Mouse (Mus musculus): Measurements from ENCODE around the gene Olfr204. TPM values are rescaled to one million over a fixed set of nuclear protein-coding genes. Genes with fewer than 3 reads are reported as not detected.
"Not testable (repeated sequence)": the region's sequence is repeated elsewhere in the genome, so short reads cannot be mapped to it uniquely, and the experiment has no call there.

The Olfr204 gene
- polyA plus RNA-seq (2012; rRNA removed) (not detected in 2 replicates), polyA plus RNA-seq (2014; fragmentation: Nextera tagmentation; extraction: Ambion mirVana) (not detected in 2 replicates)

GRCm38 (mm10) chr16:59318148-59318547 lies at the start of gene Olfr204:
Gene Olfr204 (minus strand): TSS chr16:59318248.
- Histone ChIP-seq H3K9ac (replicated peaks) (no peak within 1 kb of the TSS), H3K27ac (no peak within 1 kb of the TSS), H3K36me3 (replicated peaks; ENCODE audit: control insufficient read depth, insufficient read depth, low read depth) (no peaks in the 10 kb centered on the region), H3K27me3 (ENCODE audit: control insufficient read depth, insufficient read depth, low read length) (no peaks in the 10 kb centered on the region), H3K4me1 (replicated peaks; ENCODE audit: control insufficient read depth in 2 of 2, insufficient read depth in 2 of 2, low read length in 1 of 2) (no peaks in the 10 kb centered on the region), H3K9me3 (ENCODE audit: control insufficient read depth, low read length) (no peaks in the 10 kb centered on the region), H3K4me3 (ENCODE audit: insufficient read depth in 1 of 2, low read depth in 2 of 2, low read length in 2 of 2) (no peak within 1 kb of the TSS), H3K4me2 (ENCODE audit: low read depth) (no peak within 1 kb of the TSS)
- no peak for TF ChIP-seq CTCF (IDR thresholded peaks at IDR 0.05; ENCODE audit: low read depth)
- no peak for TF ChIP-seq EP300 (IDR thresholded peaks at IDR 0.05; ENCODE audit: low read depth)
- no peak for DNase-seq (ENCODE audit: low read depth in 3 of 3, low spot score in 3 of 3)
- ATAC-seq (ENCODE audit: insufficient read depth), result no peak

DNA sequence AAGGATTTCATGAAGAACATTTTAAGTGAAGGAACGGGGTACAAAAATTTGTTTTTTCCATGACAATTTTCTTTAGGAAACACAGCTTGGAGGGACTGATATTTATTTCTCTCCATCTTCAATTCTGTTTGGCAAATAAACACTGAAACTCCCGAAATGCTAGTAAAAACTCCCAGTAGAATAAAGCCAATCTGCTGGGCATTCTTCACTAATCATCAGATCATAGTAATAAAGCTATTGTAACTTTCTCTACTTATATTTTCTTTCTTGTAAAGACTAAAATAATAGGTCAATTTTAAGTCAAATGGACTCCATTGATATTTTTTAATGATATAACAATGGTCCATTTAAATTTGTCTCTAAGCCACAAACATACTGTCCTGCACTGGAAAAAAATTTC lies 45.8 kb upstream of the Olfr204 start, which contains the start of gene Olfr209:
Gene Olfr209 (minus strand): TSS at position 101 of the 400 bp plus-strand sequence.
- ATAC-seq (ENCODE audit: insufficient read depth) (no peak), DNase-seq (ENCODE audit: low read depth in 3 of 3, low spot score in 3 of 3) (no peak)
- Histone ChIP-seq H3K4me3 (ENCODE audit: insufficient read depth in 1 of 2, low read depth in 2 of 2, low read length in 2 of 2) (no peak within 1 kb of the TSS), H3K36me3 (replicated peaks; ENCODE audit: control insufficient read depth, insufficient read depth, low read depth) (no peaks in the 10 kb centered on the region), H3K4me2 (ENCODE audit: low read depth) (no peak within 1 kb of the TSS), H3K9me3 (ENCODE audit: control insufficient read depth, low read length) (no peaks in the 10 kb centered on the region), H3K4me1 (replicated peaks; ENCODE audit: control insufficient read depth in 2 of 2, insufficient read depth in 2 of 2, low read length in 1 of 2) (no peaks in the 10 kb centered on the region), H3K27me3 (ENCODE audit: control insufficient read depth, insufficient read depth, low read length) (no peaks in the 10 kb centered on the region), H3K27ac (no peak within 1 kb of the TSS), H3K9ac (replicated peaks) (no peak within 1 kb of the TSS)
- TF ChIP-seq CTCF (IDR thresholded peaks at IDR 0.05; ENCODE audit: low read depth) (no peak), EP300 (IDR thresholded peaks at IDR 0.05; ENCODE audit: low read depth) (no peak)
- WGBS (ENCODE audit: insufficient replicate concordance), result 39% methylated on average over 2 of the region's 2 CpGs

- no peaks in the 10 kb centered on the region for H3K36me3 ChIP-seq (replicated peaks; ENCODE audit: control insufficient read depth, insufficient read depth, low read depth)
- ATAC-seq (ENCODE audit: insufficient read depth), result no peak
- H3K4me3 ChIP-seq (ENCODE audit: insufficient read depth in 1 of 2, low read depth in 2 of 2, low read length in 2 of 2), result no peak within 1 kb of the TSS
- WGBS (ENCODE audit: insufficient replicate concordance), result 50% methylated on average over 1 of the region's 1 CpGs
- H3K9ac ChIP-seq (replicated peaks), result no peak within 1 kb of the TSS
- no peaks in the 10 kb centered on the region for H3K9me3 ChIP-seq (ENCODE audit: control insufficient read depth, low read length)
- H3K4me1 ChIP-seq (replicated peaks; ENCODE audit: control insufficient read depth in 2 of 2, insufficient read depth in 2 of 2, low read length in 1 of 2), result no peaks in the 10 kb centered on the region
- no peak for DNase-seq (ENCODE audit: low read depth in 3 of 3, low spot score in 3 of 3)
- no peak within 1 kb of the TSS for H3K27ac ChIP-seq
- H3K27me3 ChIP-seq (ENCODE audit: control insufficient read depth, insufficient read depth, low read length), result no peaks in the 10 kb centered on the region
- no peak for TF ChIP-seq EP300 (IDR thresholded peaks at IDR 0.05; ENCODE audit: low read depth)
- TF ChIP-seq CTCF (IDR thresholded peaks at IDR 0.05; ENCODE audit: low read depth), result no peak
- H3K4me2 ChIP-seq (ENCODE audit: low read depth), result no peak within 1 kb of the TSS
Observed at GRCm38 (mm10) chr16:59349146-59349545, 31.1 kb upstream of the Olfr204 start, which contains the start of gene Olfr206. Gene Olfr206 (minus strand): TSS chr16:59349246.

DNA sequence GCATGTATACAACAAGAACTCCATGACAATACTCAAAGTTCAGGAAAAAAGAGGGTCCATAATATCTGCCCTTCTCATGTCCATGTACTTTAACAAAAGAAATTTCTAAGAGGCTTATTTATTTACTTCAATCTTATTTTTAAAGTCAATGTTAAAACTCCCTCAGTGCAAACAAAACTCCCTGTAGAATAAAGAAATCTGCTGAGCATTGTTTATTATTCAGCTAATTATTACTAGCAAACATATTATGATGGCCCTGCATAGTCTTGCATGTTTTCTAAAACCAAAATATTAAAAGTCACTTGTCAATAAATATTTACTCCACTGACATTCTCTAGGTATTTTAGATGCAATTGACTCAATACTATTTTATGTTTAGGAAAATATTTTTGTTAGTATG lies 13.0 kb upstream of the Olfr204 start, which contains the start of gene Olfr205:
Gene Olfr205 (minus strand): TSS at position 101 of the 400 bp plus-strand sequence.
- Histone ChIP-seq H3K27me3 (ENCODE audit: control insufficient read depth, insufficient read depth, low read length) (no peaks in the 10 kb centered on the region), H3K4me3 (ENCODE audit: insufficient read depth in 1 of 2, low read depth in 2 of 2, low read length in 2 of 2) (no peak within 1 kb of the TSS), H3K9me3 (ENCODE audit: control insufficient read depth, low read length) (no peaks in the 10 kb centered on the region), H3K36me3 (replicated peaks; ENCODE audit: control insufficient read depth, insufficient read depth, low read depth) (no peaks in the 10 kb centered on the region), H3K9ac (replicated peaks) (no peak within 1 kb of the TSS), H3K4me2 (ENCODE audit: low read depth) (no peak within 1 kb of the TSS), H3K27ac (no peak within 1 kb of the TSS), H3K4me1 (replicated peaks; ENCODE audit: control insufficient read depth in 2 of 2, insufficient read depth in 2 of 2, low read length in 1 of 2) (no peaks in the 10 kb centered on the region)
- TF ChIP-seq CTCF (IDR thresholded peaks at IDR 0.05; ENCODE audit: low read depth) (no peak), EP300 (IDR thresholded peaks at IDR 0.05; ENCODE audit: low read depth) (no peak)
- ATAC-seq (ENCODE audit: insufficient read depth) (no peak), DNase-seq (ENCODE audit: low read depth in 3 of 3, low spot score in 3 of 3) (no peak)

DNA sequence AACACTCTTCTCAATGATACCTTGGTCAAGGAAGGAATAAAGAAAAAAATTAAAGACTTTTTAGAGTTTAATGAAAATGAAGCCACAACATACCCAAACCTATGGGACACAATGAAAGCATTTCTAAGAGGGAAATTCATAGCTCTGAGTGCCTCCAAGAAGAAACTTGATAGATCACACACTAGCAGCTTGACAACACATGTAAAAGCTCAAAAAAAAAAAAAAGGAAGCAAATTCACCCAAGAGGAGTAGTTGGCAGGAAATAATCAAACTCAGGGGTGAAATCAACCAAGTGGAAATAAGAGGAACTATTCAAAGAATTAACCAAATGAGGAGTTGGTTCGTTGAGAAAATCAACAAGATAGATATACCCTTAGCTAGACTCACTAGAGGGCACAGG lies 5.2 kb upstream of the Olfr204 start:
- H3K9me3 ChIP-seq (ENCODE audit: control insufficient read depth, low read length); DNase-seq (ENCODE audit: low read depth in 3 of 3, low spot score in 3 of 3); H3K4me3 ChIP-seq (ENCODE audit: insufficient read depth in 1 of 2, low read depth in 2 of 2, low read length in 2 of 2); H3K27ac ChIP-seq; H3K9ac ChIP-seq (replicated peaks); H3K36me3 ChIP-seq (replicated peaks; ENCODE audit: control insufficient read depth, insufficient read depth, low read depth); H3K4me1 ChIP-seq (replicated peaks; ENCODE audit: control insufficient read depth in 2 of 2, insufficient read depth in 2 of 2, low read length in 1 of 2); ATAC-seq (ENCODE audit: insufficient read depth); H3K4me2 ChIP-seq (ENCODE audit: low read depth); H3K27me3 ChIP-seq (ENCODE audit: control insufficient read depth, insufficient read depth, low read length): not testable (repeated sequence)
- WGBS (ENCODE audit: insufficient replicate concordance), result 30% methylated on average over 1 of the region's 1 CpGs

Measured in liver, embryonic 14.5 days (tissue).